Mouse (Mus musculus): ENCODE data around the gene Agbl5. TPM values are rescaled to one million over a fixed set of nuclear protein-coding genes. Genes with fewer than 3 reads are reported as not detected.

Gene Agbl5
- polyA plus RNA-seq, 1 experiment from 2014 or later = 21.5 TPM

- no peak for ATAC-seq (ENCODE audit: low FRiP score)
- no peak overlapping the region for H3K9ac ChIP-seq (ENCODE audit: low read depth, low read length)
- no peaks in the 10 kb centered on the region for H3K27me3 ChIP-seq (ENCODE audit: control insufficient read depth, insufficient read depth, low read length)
- H3K9me3 ChIP-seq (ENCODE audit: control insufficient read depth, low read length) = no peaks in the 10 kb centered on the region
- DNase-seq (ENCODE audit: low spot score) = no peak
- no peak overlapping the region for H3K27ac ChIP-seq (ENCODE audit: low read depth, low read length)
- H3K4me1 ChIP-seq (replicated peaks; ENCODE audit: control insufficient read depth, insufficient read depth, low read length) = peaks cover 5% of the 10 kb centered on the region; the same call in 1 of the 2 replicates
- 94% methylated on average over 9 of the region's 9 CpGs for WGBS
- H3K4me2 ChIP-seq (replicated peaks; ENCODE audit: low read depth, low read length) = no peak overlapping the region
- peaks cover 13% of the 10 kb centered on the region for H3K36me3 ChIP-seq (ENCODE audit: control insufficient read depth, insufficient read depth, low read length)
- no peak overlapping the region for H3K4me3 ChIP-seq (ENCODE audit: low read depth, low read length)
Observed at GRCm38 (mm10) chr5:30954556-30954955, 66.1 kb downstream of the Agbl5 start.

- Histone ChIP-seq H3K36me3 (ENCODE audit: control insufficient read depth, insufficient read depth, low read length) (peaks cover 13% of the 10 kb centered on the region), H3K4me1 (replicated peaks; ENCODE audit: control insufficient read depth, insufficient read depth, low read length) (peaks cover 5% of the 10 kb centered on the region; the same call in 1 of the 2 replicates), H3K9me3 (ENCODE audit: control insufficient read depth, low read length) (no peaks in the 10 kb centered on the region), H3K27me3 (ENCODE audit: control insufficient read depth, insufficient read depth, low read length) (no peaks in the 10 kb centered on the region), H3K4me2 (replicated peaks; ENCODE audit: low read depth, low read length) (no peak overlapping the region), H3K4me3 (ENCODE audit: low read depth, low read length) (no peak overlapping the region), H3K27ac (ENCODE audit: low read depth, low read length) (no peak overlapping the region), H3K9ac (ENCODE audit: low read depth, low read length) (no peak overlapping the region)
- 93% methylated on average over 6 of the region's 6 CpGs for WGBS
- ATAC-seq (ENCODE audit: low FRiP score) (no peak), DNase-seq (ENCODE audit: low spot score) (no peak)
Observed at GRCm38 (mm10) chr5:30955751-30956150, 67.3 kb downstream of the Agbl5 start.

Other genes with a start within 250 kb of the Agbl5 start
- 25.2 and 28.8 TPM in 2 replicates for gene Slc35f6, start 240.8 kb upstream of the Agbl5 start, polyA plus RNA-seq (2014; fragmentation: Nextera tagmentation; extraction: Ambion mirVana)
- 324 and 338 TPM in 2 replicates for gene Cenpa, start 221.9 kb upstream of the Agbl5 start, polyA plus RNA-seq (2014; fragmentation: Nextera tagmentation; extraction: Ambion mirVana)
- gene Dpysl5, start 177.1 kb upstream of the Agbl5 start, polyA plus RNA-seq (2014; fragmentation: Nextera tagmentation; extraction: Ambion mirVana) = 86.1 and 90.1 TPM in 2 replicates
- 34.1 and 38.2 TPM in 2 replicates for gene Mapre3, start 74.1 kb upstream of the Agbl5 start, polyA plus RNA-seq (2014; fragmentation: Nextera tagmentation; extraction: Ambion mirVana)
- 33.3 and 37.1 TPM in 2 replicates for gene Tmem214, start 20.7 kb upstream of the Agbl5 start, polyA plus RNA-seq (2014; fragmentation: Nextera tagmentation; extraction: Ambion mirVana)
- gene Ost4, start 19.1 kb downstream of the Agbl5 start, polyA plus RNA-seq (2014; fragmentation: Nextera tagmentation; extraction: Ambion mirVana) = 335 and 338 TPM in 2 replicates
- gene Emilin1, start 24.7 kb downstream of the Agbl5 start, polyA plus RNA-seq (2014; fragmentation: Nextera tagmentation; extraction: Ambion mirVana) = 46.0 and 48.5 TPM in 2 replicates
- gene Khk, start 32.7 kb downstream of the Agbl5 start, polyA plus RNA-seq (2014; fragmentation: Nextera tagmentation; extraction: Ambion mirVana) = 4.2 and 7.8 TPM in 2 replicates
- 6.9 and 7.6 TPM in 2 replicates for gene Cgref1, start 56.9 kb downstream of the Agbl5 start, polyA plus RNA-seq (2014; fragmentation: Nextera tagmentation; extraction: Ambion mirVana)
- 96.7 and 99.1 TPM in 2 replicates for gene Preb, start 71.7 kb downstream of the Agbl5 start, polyA plus RNA-seq (2014; fragmentation: Nextera tagmentation; extraction: Ambion mirVana)
- not detected in 2 replicates for gene Tcf23, start 80.0 kb downstream of the Agbl5 start, polyA plus RNA-seq (2014; fragmentation: Nextera tagmentation; extraction: Ambion mirVana)
- gene Atraid, start 159.6 kb downstream of the Agbl5 start, polyA plus RNA-seq (2014; fragmentation: Nextera tagmentation; extraction: Ambion mirVana) = 111 and 117 TPM in 2 replicates
- gene Slc5a6, start 160.2 kb downstream of the Agbl5 start, polyA plus RNA-seq (2014; fragmentation: Nextera tagmentation; extraction: Ambion mirVana) = 6.3 and 7.6 TPM in 2 replicates
- gene Cad, start 166.1 kb downstream of the Agbl5 start, polyA plus RNA-seq (2014; fragmentation: Nextera tagmentation; extraction: Ambion mirVana) = 19.7 and 19.8 TPM in 2 replicates
- gene Dnajc5g, start 217.6 kb downstream of the Agbl5 start, polyA plus RNA-seq (2014; fragmentation: Nextera tagmentation; extraction: Ambion mirVana) = not detected in 2 replicates
- 8.4 and 9.2 TPM in 2 replicates for gene Slc30a3, start 219.5 kb downstream of the Agbl5 start, polyA plus RNA-seq (2014; fragmentation: Nextera tagmentation; extraction: Ambion mirVana)
- 0.10 TPM in 1 of 2 replicates, not detected in the other for gene Trim54, start 228.0 kb downstream of the Agbl5 start, polyA plus RNA-seq (2014; fragmentation: Nextera tagmentation; extraction: Ambion mirVana)

Measured in hindbrain, embryonic 11.5 days (tissue).